Mouse (Mus musculus) heart, postnatal 0 days (tissue): ENCODE measurements around the gene Trp53. TPM values are rescaled to one million over a fixed set of nuclear protein-coding genes. Genes with fewer than 3 reads are reported as not detected.
A peak's percentile ranks its signal among the peaks of the same experiment; 100 is the strongest.

Experiments used
- ATAC-seq: fragments of 200-750 bp; cut with Nextera tagmentation; 2 replicates; pipeline ENCODE4 v1.8.0; 2017; ENCODE audit warnings: low read depth, moderate number of reproducible peaks, moderate library complexity; ENCODE audit not compliant: insufficient read depth
- DNase-seq: peaks from one replicate; pipeline ENCODE4 v3.0.0-alpha.2; 2016; ENCODE audit warnings: low spot score
- H3K27ac ChIP-seq: fragments of 300-500 bp; sonication (generic); 2 replicates; pipeline ENCODE4 v1.5.1; 2014; ENCODE audit warnings: low read depth, mild to moderate bottlenecking
- H3K27me3 ChIP-seq: fragments of 300-500 bp; sonication (generic); 2 replicates; pipeline ENCODE4 v1.6.1; 2014; ENCODE audit warnings: low read length, mixed read lengths; ENCODE audit not compliant: control insufficient read depth, insufficient read depth
- H3K36me3 ChIP-seq: fragments of 300-500 bp; sonication (generic); replicated peaks from 2 replicates; pipeline ENCODE4 v1.6.1; 2014; ENCODE audit warnings: low read length, mixed read lengths; ENCODE audit not compliant: control insufficient read depth, insufficient read depth
- H3K4me1 ChIP-seq: fragments of 300-500 bp; sonication (generic); 2 replicates; pipeline ENCODE4 v1.6.1; 2014; ENCODE audit warnings: antibody characterized with exemption; ENCODE audit not compliant: control insufficient read depth, insufficient read depth
- H3K4me2 ChIP-seq: fragments of 300-500 bp; sonication (generic); 2 replicates; pipeline ENCODE4 v1.6.1; 2014; ENCODE audit warnings: low read depth, mild to moderate bottlenecking, low read length, moderate library complexity
- H3K4me3 ChIP-seq: fragments of 300-500 bp; sonication (generic); 2 replicates; pipeline ENCODE4 v1.5.1; 2014; ENCODE audit warnings: low read depth, low read length
- H3K9ac ChIP-seq: fragments of 300-500 bp; sonication (generic); replicated peaks from 2 replicates; pipeline ENCODE4 v1.6.1; 2014; ENCODE audit warnings: low read depth, low read length, mixed read lengths
- H3K9me3 ChIP-seq: fragments of 300-500 bp; sonication (generic); replicated peaks from 2 replicates; pipeline ENCODE4 v1.6.1; 2016; ENCODE audit warnings: low read length; ENCODE audit not compliant: control insufficient read depth
- CTCF ChIP-seq: IDR thresholded peaks from 2 replicates; pipeline ENCODE4 v1.5.1; 2016; ENCODE audit warnings: antibody characterized with exemption, control low read depth, low read depth
- EP300 ChIP-seq: IDR thresholded peaks from 2 replicates; pipeline ENCODE4 v1.6.1; 2016; ENCODE audit warnings: antibody characterized with exemption, low read depth
- WGBS: fragments of 180-500 bp; shearing (Covaris S2); extraction: QIAGEN DNeasy Blood & Tissue Kit; methylation state at CpG from one replicate; pipeline ENCODE4 v1.1.7; 2014; 5-methylcytosine and 5-hydroxymethylcytosine counted together
- polyA plus RNA-seq: library from polyadenylated mRNA; unstranded; fragments of >200 nt; fragmentation: Nextera tagmentation; extraction: Ambion mirVana; gene quantifications from 2 replicates; pipeline ENCODE4 v1.2.1, GENCODE M21; 2015
- total RNA-seq: library from RNA; depleted of rRNA; stranded (reverse); fragments of >200 nt; gene quantifications from 2 replicates; pipeline ENCODE4 v1.2.3, GENCODE M21; 2014; ENCODE audit warnings: low replicate concordance

Gene Trp53
- total and polyA plus RNA-seq, 2 experiments from 2014 or later = 31.5 to 33.6 TPM

GRCm38 (mm10) chr11:69616781-69617180 is 36.6 kb downstream of the Trp53 start:
- Histone ChIP-seq H3K4me2 (no peak overlapping the region), H3K4me1 (peaks cover 9% of the 10 kb centered on the region), H3K9me3 (no peaks in the 10 kb centered on the region), H3K27ac (no peak overlapping the region), H3K4me3 (no peak overlapping the region), H3K27me3 (no peaks in the 10 kb centered on the region), H3K36me3 (no peaks in the 10 kb centered on the region), H3K9ac (no peak overlapping the region)
- WGBS = 39% methylated on average over 10 of the region's 10 CpGs
- no peak for TF ChIP-seq CTCF
- TF ChIP-seq EP300 = no peak
- ATAC-seq (no peak), DNase-seq (no peak)

GRCm38 (mm10) chr11:69617805-69618204 is 37.6 kb downstream of the Trp53 start, which contains the start of gene Shbg:
Shbg (minus strand) TSS chr11:69617905.
- Histone ChIP-seq H3K4me3 (no peak within 1 kb of the TSS), H3K27me3 (no peaks in the 10 kb centered on the region), H3K36me3 (no peaks in the 10 kb centered on the region), H3K9ac (no peak within 1 kb of the TSS), H3K9me3 (no peaks in the 10 kb centered on the region), H3K4me2 (no peak within 1 kb of the TSS), H3K4me1 (peaks cover 14% of the 10 kb centered on the region), H3K27ac (no peak within 1 kb of the TSS)
- TF ChIP-seq CTCF (no peak), EP300 (no peak)
- ATAC-seq (no peak), DNase-seq (no peak)
- WGBS = 58% methylated on average over 5 of the region's 5 CpGs

GRCm38 (mm10) chr11:69620394-69621081 is 40.4 kb downstream of the Trp53 start:
- Histone ChIP-seq H3K4me2 (no peak overlapping the region), H3K27ac (no peak overlapping the region), H3K27me3 (no peaks in the 10 kb centered on the region), H3K4me3 (no peak overlapping the region), H3K9me3 (no peaks in the 10 kb centered on the region), H3K9ac (no peak overlapping the region), H3K4me1 (peaks cover 11% of the 10 kb centered on the region), H3K36me3 (no peaks in the 10 kb centered on the region)
- ATAC-seq (no peak), DNase-seq (no peak)
- WGBS = 61% methylated on average over 7 of the region's 7 CpGs
- TF ChIP-seq EP300 (no peak), CTCF (no peak)

- H3K36me3 ChIP-seq = no peaks in the 10 kb centered on the region
- peak within 1 kb of the TSS; percentile 80 for H3K4me2 ChIP-seq
- peak within 1 kb of the TSS; percentile 76 for H3K9ac ChIP-seq
- peak within 1 kb of the TSS; percentile 58 for H3K27ac ChIP-seq
- ATAC-seq (peak; percentile 85), DNase-seq (peak; percentile 74)
- no peaks in the 10 kb centered on the region for H3K9me3 ChIP-seq
- TF ChIP-seq EP300 (no peak), CTCF (no peak)
- under 1% methylated on average over 20 of the region's 20 CpGs for WGBS
- H3K4me3 ChIP-seq = peak within 1 kb of the TSS; percentile 71
- no peaks in the 10 kb centered on the region for H3K27me3 ChIP-seq
- H3K4me1 ChIP-seq = peaks cover 11% of the 10 kb centered on the region
These were observed 41.6 kb downstream of the Trp53 start, which contains the start of gene Sat2 for GRCm38 (mm10) chr11:69621571-69622268. Sat2 (plus strand) TSS chr11:69622024.

GRCm38 (mm10) chr11:69622406-69622805 is 42.2 kb downstream of the Trp53 start:
- no peaks in the 10 kb centered on the region for H3K27me3 ChIP-seq
- H3K4me1 ChIP-seq = peaks cover 11% of the 10 kb centered on the region
- DNase-seq (no peak), ATAC-seq (no peak)
- H3K4me2 ChIP-seq = peak overlapping the region; percentile 80
- H3K9me3 ChIP-seq = no peaks in the 10 kb centered on the region
- no peaks in the 10 kb centered on the region for H3K36me3 ChIP-seq
- peak overlapping the region; percentile 76 for H3K9ac ChIP-seq
- 38% methylated on average over 6 of the region's 6 CpGs for WGBS
- H3K4me3 ChIP-seq = peak overlapping the region; percentile 71
- no peak for TF ChIP-seq CTCF
- no peak for TF ChIP-seq EP300
- peak overlapping the region; percentile 58; the same call in 1 of the 2 replicates for H3K27ac ChIP-seq
